Mouse (Mus musculus) myocyte (in vitro differentiated cells): ENCODE measurements around the gene Ksr2.

Experiments used
- CEBPB ChIP-seq: IDR thresholded peaks from 2 replicates; pipeline ENCODE4 v1.6.1; 2011; ENCODE audit warnings: mild to moderate bottlenecking, moderate library complexity; ENCODE audit not compliant: poor library complexity, insufficient read depth, severe bottlenecking
- E2F4 ChIP-seq: IDR thresholded peaks from one replicate; pipeline ENCODE4 v1.6.1; 2011; ENCODE audit warnings: mild to moderate bottlenecking, control low read depth, moderate library complexity; ENCODE audit not compliant: insufficient read depth
- MAX ChIP-seq: IDR thresholded peaks from one replicate; pipeline ENCODE4 v1.6.1; 2011; ENCODE audit warnings: low read depth, mild to moderate bottlenecking, control low read depth
- MYOD1 ChIP-seq, 3 experiments: IDR thresholded peaks; one replicate each; pipeline ENCODE4 v1.6.1; 2011; ENCODE audit warnings: control low read depth in 2 of 3, low read depth in 2 of 3, mild to moderate bottlenecking in 2 of 3, moderate library complexity in 1 of 3; ENCODE audit not compliant: insufficient read length in 2 of 3, control insufficient read depth in 1 of 3
- MYOG ChIP-seq, 3 experiments: IDR thresholded peaks; one replicate each; pipeline ENCODE4 v1.6.1; 2011; ENCODE audit warnings: control low read depth in 2 of 3, low read depth in 2 of 3, mild to moderate bottlenecking in 2 of 3; ENCODE audit not compliant: insufficient read length in 2 of 3, control insufficient read depth in 1 of 3, insufficient read depth in 1 of 3
- POLR2A ChIP-seq: IDR thresholded peaks from one replicate; pipeline ENCODE4 v1.6.1; 2011; ENCODE audit warnings: low read depth, mild to moderate bottlenecking, control low read depth, moderate library complexity; ENCODE audit not compliant: insufficient read length
- POLR2AphosphoS2 ChIP-seq: IDR thresholded peaks from one replicate; pipeline ENCODE4 v1.6.1; 2011; ENCODE audit warnings: low read depth, control low read depth; ENCODE audit not compliant: insufficient read length
- TCF12 ChIP-seq: IDR thresholded peaks from one replicate; pipeline ENCODE4 v1.6.1; 2011; ENCODE audit warnings: mild to moderate bottlenecking, control low read depth; ENCODE audit not compliant: poor library complexity, insufficient read depth, severe bottlenecking
- USF1 ChIP-seq: IDR thresholded peaks from one replicate; pipeline ENCODE4 v1.6.1; 2011; ENCODE audit warnings: low read depth, mild to moderate bottlenecking, control low read depth, moderate library complexity

GRCm38 (mm10) chr5:117589266-117589665 lies 175.5 kb downstream of the Ksr2 start:
- TF ChIP-seq POLR2A (no peak), MAX (no peak), POLR2AphosphoS2 (no peak), TCF12 (no peak), USF1 (no peak), E2F4 (no peak), MYOD1 (IDR thresholded peaks at IDR 0.05; ENCODE audit: control insufficient read depth in 1 of 3, insufficient read length in 2 of 3, low read depth in 2 of 3) (no peak), MYOG (IDR thresholded peaks at IDR 0.05; ENCODE audit: control insufficient read depth in 1 of 3, insufficient read depth in 1 of 3, insufficient read length in 2 of 3, low read depth in 2 of 3) (no peak), CEBPB (no peak)
